Mouse (Mus musculus): ENCODE measurements around the gene Clec16a. TPM values are rescaled to one million over a fixed set of nuclear protein-coding genes. Genes with fewer than 3 reads are reported as not detected.

The Clec16a gene
- total RNA-seq, 2 experiments from 2014 or later: 24.5 to 25.8 TPM

DNA sequence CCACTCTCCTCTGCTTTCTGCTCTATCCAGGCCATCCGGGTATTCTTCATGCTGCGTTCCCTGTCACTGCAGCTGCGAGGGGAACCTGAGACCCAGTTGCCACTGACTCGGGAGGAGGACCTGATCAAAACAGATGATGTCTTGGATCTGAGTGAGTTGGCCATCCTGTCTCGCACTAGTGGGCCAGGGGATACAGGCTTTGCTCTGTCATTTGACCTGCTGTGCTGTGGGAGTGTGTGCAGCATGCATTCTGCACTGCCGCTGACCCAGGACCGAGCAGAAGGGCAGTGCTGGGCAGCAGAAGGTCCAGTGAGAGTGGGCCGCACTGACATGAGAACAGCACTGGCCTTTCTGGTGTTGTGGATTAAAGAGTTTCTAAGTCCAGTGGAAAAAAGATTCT is 99.6 kb downstream of the Clec16a start:
- DNase-seq: no peak

DNA sequence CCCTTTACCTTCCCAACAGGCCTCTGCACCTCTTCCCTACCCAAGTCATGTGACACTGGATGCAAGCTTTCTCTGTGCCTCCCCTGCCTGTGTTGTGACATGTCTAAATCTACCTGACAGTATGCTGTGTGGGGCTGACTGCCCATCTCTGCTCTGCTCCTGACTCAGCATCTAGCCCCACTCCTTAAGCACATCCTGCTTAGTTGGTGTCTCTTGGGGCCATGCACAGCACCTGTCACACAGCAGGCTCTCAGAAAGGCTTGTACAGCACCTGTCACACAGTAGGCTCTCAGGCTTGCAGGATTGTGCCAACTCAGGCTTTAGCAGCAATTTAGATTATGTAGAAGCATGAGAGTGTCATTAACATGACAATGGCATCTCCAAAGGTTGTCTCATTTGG is 106.7 kb downstream of the Clec16a start:
- DNase-seq: no peak

DNA sequence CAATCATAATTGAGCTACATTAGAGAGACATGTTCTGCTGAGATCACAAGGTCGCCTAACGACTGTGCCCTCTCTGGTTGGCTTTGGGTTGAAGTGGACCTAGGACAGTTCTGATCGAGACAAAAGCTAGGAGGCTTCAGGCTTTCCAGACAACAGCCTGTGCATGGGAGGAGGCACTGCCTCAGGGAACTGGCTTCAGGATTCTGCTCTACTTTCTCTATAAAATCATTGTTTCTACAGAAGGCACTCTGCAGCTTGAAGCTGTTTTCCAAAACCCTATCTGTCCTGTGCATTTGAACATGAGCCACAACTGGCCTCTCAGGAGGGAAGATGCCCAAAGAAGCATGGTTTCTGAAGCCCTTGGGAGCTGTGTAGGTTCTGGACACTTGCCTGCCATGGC is 107.8 kb downstream of the Clec16a start:
- no peak for DNase-seq

DNA sequence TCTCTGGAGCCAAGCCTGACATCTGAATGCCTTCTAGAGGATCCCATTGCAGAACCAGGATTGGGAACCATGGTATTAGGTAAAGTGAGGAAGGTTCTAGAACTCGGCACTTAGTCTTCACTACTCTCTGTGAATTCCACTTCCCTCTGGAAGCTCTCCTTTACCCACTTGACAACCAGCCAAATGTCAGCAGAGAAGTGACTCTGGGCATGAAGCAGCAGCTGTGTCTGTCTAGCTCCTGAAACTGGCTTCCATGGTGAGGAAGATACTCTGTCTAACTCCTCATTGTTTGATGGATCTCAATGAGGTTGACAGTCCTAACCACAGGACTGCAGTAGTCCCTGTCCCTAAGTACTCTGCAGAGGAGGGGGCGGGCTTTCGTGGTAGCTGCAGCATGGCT is 110.1 kb downstream of the Clec16a start:
- DNase-seq: no peak

DNA sequence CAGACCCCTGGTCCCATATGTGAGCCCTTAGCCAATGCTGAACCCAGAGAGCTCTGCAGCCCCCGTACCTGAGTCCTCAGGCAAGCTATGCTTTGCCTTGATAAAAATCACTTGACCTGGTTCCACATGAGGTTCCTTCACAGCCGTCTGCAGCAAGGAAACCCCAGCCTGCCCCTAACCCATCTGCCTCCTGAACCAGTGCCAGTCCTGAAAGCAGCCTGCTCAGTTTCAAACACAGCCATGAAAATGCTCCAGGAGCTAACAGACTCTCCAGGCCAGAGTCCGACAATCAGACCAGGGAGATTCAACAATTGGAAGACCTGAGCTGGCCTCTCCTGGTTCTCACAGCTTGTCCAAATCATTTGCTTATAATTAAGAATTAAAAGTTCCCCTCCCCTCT is 110.8 kb downstream of the Clec16a start:
- no peak for DNase-seq

DNA sequence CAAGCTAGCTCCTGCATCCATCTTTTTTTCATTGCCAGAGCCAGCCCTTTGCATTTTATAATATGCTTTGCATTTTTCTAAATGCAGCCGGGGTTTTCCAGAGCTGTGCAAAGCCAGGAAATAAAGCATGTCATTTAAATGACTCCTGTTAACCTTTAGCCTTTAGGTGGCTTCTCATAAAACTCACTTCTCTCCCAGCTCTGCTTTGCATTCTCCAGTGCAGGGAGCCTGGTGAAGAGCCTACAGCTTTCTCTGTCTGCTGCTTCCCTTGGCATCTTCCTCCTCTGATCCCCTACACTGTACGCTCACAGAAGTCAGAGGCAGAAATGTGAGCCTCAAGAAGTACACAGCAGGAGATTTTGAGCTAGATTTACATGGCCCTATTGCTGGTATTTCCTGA is 111.3 kb downstream of the Clec16a start:
- DNase-seq: no peak

DNA sequence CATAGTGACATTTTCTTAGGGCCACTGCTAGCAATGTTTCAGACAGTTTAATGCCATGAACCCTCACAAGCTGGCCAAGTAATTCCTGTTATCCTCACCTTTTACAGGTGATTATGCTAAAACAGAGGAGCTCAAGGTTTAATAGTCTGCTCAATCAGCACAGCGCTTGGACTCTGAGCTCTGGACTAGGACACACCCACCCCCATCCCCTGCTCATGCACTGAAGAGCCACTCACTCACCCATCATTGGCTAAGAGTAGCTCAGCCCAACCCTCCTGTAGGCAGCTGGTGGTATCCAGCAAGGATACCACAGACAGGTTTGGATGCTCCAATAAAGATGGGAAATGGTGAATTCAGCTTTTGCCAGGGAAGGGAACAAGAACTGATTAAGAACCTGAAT is 111.8 kb downstream of the Clec16a start:
- no peak for DNase-seq

DNA sequence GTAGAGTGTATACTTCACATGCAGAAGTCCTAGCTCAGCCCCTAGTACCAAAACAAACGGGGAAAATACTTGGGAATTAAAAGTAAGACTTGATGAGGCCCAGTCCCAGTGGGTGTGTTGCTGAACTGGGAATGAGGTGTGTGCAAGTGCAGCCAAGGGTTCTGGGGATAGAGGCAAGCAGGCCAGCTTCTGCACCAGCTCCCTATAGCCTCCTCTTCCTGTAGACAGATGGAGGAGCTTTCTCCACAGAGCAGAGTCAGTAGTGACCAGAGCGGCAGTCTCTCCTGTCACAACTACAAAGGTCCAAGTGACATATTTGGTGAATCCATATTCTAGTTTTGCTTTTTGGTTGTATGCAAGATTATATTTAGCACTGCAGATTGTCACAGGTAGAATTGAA is 114.1 kb downstream of the Clec16a start:
- no peak for DNase-seq

DNA sequence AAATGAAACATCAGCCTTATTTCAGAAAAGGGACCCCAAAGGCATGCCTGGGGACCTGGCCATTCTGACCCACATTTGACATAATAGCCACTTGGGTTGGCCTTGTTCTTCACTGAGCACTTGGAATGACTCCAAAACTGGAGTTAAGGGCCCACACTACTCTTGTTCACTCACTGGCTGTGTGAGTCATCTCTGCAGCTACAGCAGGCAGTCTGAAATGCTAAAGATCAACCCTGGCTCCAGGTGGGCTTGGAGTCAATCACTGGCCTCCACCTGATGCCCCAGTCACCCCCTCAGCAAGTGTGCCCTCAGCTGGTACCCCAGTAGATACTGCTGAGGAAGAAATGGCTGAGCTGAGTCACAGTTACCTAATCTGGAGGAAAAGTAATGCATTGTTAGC is 115.4 kb downstream of the Clec16a start:
- no peak for DNase-seq

DNA sequence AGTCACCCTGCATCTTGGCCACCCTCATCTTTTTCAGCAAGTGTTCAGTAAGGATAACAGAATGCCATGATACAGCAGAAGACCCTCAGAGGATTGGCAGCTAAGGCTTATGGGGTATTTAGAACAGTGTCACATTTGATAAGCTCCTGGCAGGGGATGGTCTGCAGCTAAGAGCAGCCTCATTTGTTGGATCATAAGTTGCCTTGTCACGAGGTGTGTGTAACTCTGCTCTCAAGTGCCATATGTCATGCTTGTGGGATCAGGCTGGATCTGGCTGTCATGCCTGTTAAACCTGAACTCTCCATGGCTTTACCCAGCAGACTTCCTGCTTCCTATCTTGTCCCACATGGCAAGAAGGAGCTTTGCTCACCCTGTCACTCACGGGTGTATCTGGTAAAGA is 116.2 kb downstream of the Clec16a start:
- no peak for DNase-seq

DNA sequence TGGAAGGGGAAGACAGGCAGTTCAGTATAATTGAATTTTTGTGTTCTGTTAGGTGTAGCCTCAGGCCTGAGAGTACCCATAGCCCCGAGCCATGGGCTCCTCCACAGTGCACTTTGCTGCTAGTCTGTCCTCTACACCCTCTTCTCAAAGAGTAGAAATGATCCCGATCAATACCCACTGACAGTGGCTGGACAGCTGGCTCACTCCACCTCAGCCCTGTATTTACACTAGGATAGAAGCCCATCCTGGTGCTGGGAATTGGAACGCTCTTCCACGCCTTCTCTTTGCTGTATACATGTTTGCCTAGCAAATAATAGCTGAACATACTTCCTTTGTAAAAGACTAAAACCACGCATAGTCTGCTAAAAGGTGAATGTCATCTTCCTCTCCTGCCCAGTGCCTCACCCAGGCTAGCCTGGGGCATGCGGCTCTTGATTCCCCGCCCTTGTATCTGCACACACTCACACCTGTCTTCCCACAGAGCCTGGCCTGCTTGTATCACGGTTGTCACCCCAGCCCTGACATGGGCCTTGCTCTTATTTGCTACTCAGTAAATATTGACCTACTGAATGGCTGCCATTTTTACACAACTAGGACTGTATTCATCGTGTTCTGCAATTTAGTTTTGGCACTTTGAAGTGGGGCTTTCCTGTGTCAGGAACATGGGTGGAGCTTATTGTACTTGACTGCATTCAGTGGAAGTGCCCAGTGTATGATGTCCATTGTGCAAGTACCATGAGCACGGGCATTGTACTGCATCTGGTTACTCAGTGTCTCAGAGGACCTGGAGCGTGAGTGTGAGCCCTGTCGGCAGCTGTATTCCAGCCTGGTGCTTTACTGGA is 119.0 kb downstream of the Clec16a start:
- no peak for DNase-seq

DNA sequence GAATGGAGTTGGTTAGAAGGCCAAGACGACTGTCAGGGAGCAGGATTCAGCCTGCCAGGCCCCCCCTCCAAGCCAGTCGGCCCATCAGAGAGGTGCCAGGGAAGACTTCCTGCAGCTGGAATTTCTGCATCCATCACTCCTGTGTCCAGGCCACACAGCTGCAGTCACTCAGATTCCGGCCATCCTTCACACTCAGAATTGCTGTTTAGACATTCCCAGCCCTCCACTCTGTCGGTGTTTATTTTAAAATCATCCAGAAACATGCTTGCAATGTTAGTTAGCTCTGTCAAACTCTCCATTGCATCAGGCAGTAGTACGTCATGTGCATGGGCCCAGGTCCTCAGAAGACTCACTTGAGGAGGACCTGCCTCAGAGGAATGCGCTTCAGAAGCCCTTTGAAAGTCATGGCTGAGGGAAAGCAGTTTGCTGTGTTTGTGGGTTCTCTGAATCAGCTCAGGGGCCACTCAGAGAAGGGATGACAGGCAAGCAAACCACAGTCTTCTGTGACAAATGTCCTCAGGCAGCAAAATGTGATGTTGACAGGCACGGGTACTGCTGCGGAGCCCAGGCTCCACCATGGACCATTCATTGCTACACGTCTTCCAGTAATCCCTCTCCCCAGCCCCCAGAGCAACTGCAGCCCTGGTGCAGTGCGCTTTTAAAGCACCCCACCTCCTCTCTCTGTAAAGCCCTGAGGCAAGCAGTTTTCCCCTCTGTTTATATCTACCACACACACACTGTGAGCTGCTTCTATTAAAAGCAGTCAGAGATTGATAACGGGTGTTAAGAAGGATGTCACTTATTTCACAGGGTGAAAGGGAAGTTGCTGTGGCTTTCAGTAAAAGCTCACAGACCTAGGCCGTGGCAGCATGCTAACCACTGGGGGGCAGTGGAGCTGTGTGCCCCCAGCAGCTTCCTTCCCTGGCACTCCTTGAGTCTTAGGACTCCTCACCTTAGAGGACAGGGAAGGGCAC is 120.1 kb downstream of the Clec16a start:
- DNase-seq: no peak

DNA sequence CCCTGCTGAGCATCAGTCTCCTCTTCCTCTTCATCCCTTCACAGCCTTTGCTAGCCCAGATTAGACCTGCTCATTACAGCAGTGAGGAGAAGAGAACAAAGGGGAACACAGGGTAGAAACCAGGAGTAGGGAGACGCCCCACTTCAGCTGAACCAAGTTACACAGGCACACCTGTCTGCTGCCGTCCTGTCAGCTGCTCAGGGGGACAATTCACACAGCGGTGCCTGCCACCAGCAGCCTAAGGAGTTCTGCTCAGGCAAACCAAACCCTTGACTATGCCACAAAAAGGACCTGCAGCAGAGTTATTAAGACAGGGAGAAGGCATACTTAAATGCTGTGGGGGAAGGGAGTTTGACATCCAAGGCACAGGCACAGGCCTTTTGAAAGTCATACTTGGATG is 121.6 kb downstream of the Clec16a start:
- DNase-seq: no peak

DNA sequence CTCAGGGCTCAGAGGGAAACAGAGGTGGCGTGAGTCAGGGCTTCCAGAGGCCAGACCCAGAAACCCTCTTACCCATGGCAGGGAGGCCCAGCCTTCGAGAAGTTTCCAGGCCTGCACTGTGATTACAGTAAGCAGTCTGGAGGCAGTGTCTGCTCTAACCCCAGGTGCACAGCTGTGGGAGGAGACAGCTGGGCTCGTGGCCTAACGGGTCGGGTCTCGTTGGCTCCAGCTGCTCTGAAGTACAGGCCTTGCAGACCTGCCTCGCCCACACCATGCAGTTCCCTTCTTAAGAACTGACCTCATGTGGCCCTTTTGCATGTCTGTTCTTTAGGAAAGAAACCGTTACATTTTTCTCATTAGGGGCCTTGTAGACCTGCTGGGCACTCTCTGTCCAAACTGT is 123.3 kb downstream of the Clec16a start:
- DNase-seq: no peak

DNA sequence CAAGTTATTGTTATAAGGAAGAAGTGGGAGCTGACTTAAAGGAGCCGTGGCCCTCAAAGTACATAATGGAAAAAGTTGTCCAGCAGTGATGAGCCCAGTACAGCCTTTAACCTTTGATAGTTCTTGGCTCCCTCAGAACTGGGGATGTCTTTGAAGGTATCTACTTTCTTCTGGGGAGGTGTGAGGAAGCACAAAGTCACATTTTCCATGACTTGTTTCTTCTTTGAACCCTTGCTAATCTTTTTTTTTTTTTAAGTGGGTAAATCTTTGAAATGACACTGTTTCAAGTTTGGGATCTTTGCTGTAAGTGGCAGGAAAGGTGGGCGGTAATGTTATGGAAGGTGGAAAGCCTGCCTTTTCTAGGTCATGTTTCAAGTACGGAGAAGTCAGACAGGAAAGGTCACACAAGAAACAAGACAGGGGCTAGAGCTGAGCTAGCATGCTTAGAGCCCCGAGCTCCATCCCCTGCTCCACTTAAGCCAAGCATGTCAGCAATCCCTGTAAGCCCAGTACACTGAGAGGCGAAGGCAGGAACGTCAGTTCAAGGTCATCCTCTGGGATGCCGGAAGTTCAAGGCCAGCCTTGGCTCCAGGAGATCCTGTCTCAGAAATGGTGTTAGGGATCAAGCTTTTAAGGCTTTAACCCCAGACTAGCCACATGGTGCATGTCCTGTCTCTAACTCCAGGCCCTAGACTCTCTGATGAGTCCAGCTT is 124.0 kb downstream of the Clec16a start:
- DNase-seq: no peak

DNA sequence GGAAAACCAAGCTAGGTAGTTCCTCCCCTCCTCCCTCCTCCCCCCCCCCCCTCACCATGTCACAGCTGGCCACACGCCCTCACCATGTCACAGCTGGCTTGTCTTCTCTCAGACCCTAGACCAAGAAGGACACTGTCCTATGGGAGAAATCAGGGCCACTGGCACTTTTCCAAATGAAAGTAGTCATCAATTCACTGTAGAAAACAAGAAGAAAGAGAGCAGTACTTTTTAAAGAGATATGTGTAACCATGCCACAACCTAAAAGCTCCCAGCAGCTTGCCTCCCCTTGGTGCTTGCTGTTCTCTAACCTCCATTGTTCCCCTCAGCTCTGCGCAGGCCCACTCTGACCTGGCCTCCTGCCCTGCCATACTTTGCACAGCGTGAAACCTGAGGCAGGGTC is 124.8 kb downstream of the Clec16a start:
- no peak for DNase-seq

DNA sequence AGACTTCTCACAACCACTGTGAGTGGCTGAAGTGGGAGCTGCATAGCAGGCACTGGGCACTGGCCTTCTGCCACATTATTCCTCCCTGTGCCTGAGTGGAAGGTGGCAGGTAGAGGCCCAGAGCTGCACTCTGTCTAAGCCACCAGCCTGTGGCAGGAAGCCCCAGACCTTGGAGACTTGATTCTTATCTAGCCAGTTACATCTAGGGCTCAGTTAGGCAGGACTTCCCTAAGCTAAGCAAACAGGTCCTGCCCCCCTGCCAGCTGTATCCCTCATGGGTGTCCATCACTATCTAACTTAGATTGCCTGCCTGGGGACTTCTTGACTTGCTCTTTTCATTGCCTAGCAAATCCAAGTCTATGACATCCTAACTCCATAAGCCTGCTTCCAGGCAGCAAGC is 127.4 kb downstream of the Clec16a start:
- no peak for DNase-seq

DNA sequence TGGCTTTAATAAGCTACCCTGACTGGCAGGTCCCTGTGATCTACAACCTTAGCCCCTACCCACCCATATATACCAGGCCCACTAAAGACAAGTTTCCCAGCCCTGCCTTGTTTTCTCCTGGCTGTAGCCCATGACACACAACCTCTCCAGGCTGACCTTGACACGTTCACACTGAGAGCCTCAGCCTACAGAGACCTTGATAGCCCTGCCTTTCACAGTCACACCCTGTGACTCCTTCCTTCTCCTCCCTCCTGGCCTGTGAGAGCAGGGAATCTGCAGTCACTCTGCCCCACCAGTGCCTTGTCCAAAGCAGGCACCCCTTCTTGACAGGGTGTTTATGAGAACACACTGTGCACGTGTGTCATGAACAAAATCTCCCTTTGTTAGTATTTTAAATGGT is 128.9 kb downstream of the Clec16a start:
- no peak for DNase-seq

DNA sequence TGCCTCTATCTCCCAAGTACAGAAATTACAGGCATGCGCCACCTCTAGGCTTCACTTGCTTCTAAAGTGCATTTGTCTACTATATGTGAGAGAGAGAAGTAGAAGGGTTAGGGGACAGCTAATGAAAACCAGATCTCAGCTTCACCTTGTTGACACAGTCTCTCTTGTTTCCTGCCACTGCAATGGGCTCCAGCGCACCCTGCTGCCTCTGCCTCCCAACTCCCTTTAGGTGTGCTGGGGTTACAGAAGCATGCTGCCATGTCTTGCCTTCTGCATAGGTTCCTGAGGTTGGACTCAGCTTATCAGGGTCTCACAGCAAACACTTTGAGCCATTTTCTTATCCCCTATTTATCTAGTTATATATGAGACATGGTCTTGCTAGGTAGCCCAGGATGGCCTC is 129.8 kb downstream of the Clec16a start:
- no peak for DNase-seq

DNA sequence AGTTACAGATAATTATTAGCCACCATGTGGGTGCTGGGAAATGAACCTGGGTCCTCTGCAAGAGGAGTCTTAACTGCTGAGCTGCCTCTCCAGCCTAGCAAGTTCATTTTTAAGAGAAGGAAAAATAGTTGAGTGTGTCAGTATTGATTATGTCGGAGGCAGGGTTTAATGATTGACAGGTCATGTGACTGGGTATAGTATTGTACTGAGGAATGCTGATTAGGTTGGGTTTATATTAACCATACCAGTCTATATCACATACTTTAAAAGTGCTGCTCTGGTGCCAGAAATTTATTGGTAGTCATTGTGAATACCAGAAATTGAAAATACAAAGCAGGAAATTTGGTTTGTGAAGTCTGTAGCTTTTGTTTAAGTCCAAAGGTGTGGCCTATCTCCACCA is 130.5 kb downstream of the Clec16a start:
- no peak for DNase-seq

DNA sequence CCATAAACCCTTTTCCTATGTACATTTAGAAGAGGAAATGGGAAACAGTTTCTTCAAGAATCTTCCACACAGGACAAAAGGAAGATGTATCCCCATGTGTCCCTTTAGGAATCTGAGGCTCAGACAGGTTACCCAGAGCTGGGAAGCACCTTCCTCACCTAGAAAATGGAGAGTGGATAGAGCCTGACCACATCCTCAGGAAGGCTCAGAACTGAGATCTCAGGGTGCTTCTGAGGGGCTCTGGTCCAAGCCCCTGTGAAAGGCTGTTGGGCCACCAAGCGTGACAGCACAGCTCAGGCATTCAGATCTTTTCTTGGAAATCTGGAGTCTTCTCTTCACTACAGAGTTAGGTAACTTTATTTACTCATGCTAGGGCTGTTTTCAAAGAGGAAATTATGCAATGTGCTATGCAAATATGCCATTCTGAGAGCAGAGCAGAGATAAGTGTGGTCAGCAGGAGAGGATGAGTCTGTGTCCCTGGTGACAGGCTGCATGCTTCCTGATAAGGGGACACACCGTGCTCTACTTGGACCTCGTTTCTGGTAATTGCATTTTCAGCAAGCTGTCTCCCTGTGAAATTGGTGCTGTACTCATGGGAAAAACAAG is 131.4 kb downstream of the Clec16a start:
- DNase-seq: no peak

DNA sequence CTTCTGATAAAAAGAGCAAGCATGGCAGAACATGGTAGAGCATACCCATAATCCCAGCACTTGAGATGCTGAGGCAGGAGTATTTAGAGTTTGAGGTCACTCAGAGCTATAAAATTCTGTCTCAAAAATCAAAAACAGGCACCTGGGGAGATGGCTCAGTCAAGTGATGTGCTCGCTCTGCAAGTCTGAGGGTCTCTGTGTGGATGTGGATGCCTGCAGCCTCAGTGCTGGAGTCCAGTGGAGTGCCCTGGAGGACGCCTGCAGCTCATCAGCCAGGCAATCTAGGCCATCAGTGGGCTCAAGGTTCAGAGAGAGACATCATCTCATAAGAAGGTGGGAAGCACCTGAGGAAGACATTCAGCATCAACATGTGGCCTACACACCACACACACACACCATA is 137.4 kb downstream of the Clec16a start:
- DNase-seq: no peak

Measured in gastrocnemius, postnatal 10 days (tissue).